8 mouse cellular contexts compared by ENCODE assay signal in the genomic region with DNA sequence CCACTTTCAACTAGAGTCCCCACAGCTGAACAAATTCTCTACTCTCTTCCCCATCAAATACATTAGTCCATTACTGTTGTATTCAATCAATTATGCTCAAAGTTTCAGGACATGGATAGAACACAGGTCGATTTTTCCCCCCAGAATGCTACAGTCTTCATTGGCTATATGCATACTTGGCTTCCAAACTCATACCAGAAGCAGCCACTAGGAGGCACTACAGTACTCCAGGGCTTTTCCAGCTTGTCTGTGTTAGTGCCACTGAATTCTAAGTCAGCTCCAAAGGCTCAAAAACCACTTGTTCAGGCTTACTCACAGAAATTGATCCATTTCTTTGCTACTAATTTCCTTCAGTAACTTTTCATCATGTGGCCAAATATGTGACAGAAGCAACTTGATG.
A peak's percentile ranks its signal among the peaks of the same experiment; 100 is the strongest.
DNase-seq lines count a peak whose midpoint lies in the region; ATAC-seq lines count a peak whose summit lies in the region.

No protein-coding gene starts in this region.

- H3K27me3 ChIP-seq in hindbrain, embryonic 11.5 days (ENCODE audit: control insufficient read depth, insufficient read depth, low read length), result no peaks in the 10 kb centered on the region
- no peaks in the 10 kb centered on the region for H3K27me3 ChIP-seq in hindbrain, embryonic 12.5 days

- H3K4me1 ChIP-seq in hindbrain, embryonic 11.5 days (replicated peaks; ENCODE audit: control insufficient read depth, insufficient read depth, low read length), result 0 out of 2 replicates have a peak, but pooled peaks cover under 1% of the 10 kb centered on the region
- no peaks in the 10 kb centered on the region for H3K4me1 ChIP-seq in hindbrain, embryonic 12.5 days

- H3K36me3 ChIP-seq in hindbrain, embryonic 11.5 days (ENCODE audit: control insufficient read depth, insufficient read depth, low read length), result no peaks in the 10 kb centered on the region
- H3K36me3 ChIP-seq in hindbrain, embryonic 12.5 days, result no peaks in the 10 kb centered on the region

- H3K4me3 ChIP-seq in hindbrain, embryonic 11.5 days (ENCODE audit: low read depth, low read length), result no peak overlapping the region
- H3K4me3 ChIP-seq in hindbrain, embryonic 12.5 days, result no peak overlapping the region

- H3K27ac ChIP-seq in hindbrain, embryonic 11.5 days (ENCODE audit: low read depth, low read length), result no peak overlapping the region
- H3K27ac ChIP-seq in hindbrain, embryonic 12.5 days, result no peak overlapping the region

- no peak overlapping the region for H3K9ac ChIP-seq in hindbrain, embryonic 11.5 days (ENCODE audit: low read depth, low read length)
- no peak overlapping the region for H3K9ac ChIP-seq in hindbrain, embryonic 12.5 days

- H3K4me2 ChIP-seq in hindbrain, embryonic 11.5 days (replicated peaks; ENCODE audit: low read depth, low read length), result no peak overlapping the region
- H3K4me2 ChIP-seq in hindbrain, embryonic 12.5 days (replicated peaks), result no peak overlapping the region

- DNase-seq in hindbrain, embryonic 11.5 days (ENCODE audit: low spot score), result peak; percentile 66
- DNase-seq in right cerebral cortex, postnatal 4 days, result peak; percentile 47
- no peak for DNase-seq in right cerebral cortex, postnatal 36 days (ENCODE audit: low spot score in 2 of 2)
- DNase-seq in embryo, embryonic 10 days (ENCODE audit: low spot score), result peak; percentile 59
- peak; percentile 46 to 51 for DNase-seq in layer of hippocampus, postnatal 10 days (ENCODE audit: low spot score in 2 of 2)
- no peak for DNase-seq in cerebellum, adult 11 months

- ATAC-seq in hindbrain, embryonic 11.5 days (ENCODE audit: low FRiP score), result no peak
- no peak for ATAC-seq in hindbrain, embryonic 12.5 days (ENCODE audit: low FRiP score)
- no peak for ATAC-seq in erythroid progenitor cell, adult 5-6 weeks (replicated peaks; ENCODE audit: low FRiP score, poor library complexity, severe bottlenecking)

- no peaks in the 10 kb centered on the region for H3K9me3 ChIP-seq in hindbrain, embryonic 11.5 days (ENCODE audit: control insufficient read depth, low read length)
- H3K9me3 ChIP-seq in hindbrain, embryonic 12.5 days (replicated peaks), result no peaks in the 10 kb centered on the region

- 64% methylated on average over 1 of the region's 1 CpGs for WGBS in hindbrain, embryonic 11.5 days
- WGBS in hindbrain, embryonic 12.5 days, result 53% methylated on average over 1 of the region's 1 CpGs

Comparison
In these comparisons a context has a peak if more than half of its experiments do, and no peak if none do; other contexts are left out.
1. DNase-seq: peak in hindbrain, embryonic 11.5 days (single experiment), right cerebral cortex, postnatal 4 days (single experiment), embryo, embryonic 10 days (single experiment) and layer of hippocampus, postnatal 10 days (2 of 2); none in right cerebral cortex, postnatal 36 days (0 of 2) and cerebellum, adult 11 months (single experiment).